Mouse (Mus musculus) embryonic fibroblast, embryonic 13.5 days (primary cell): ENCODE measurements around the gene Ube4a.

Experiments used
- CTCF ChIP-seq: IDR thresholded peaks from 2 replicates; pipeline ENCODE4 v1.5.1; 2011; ENCODE audit warnings: mild to moderate bottlenecking, control low read depth, low read length, moderate library complexity, borderline replicate concordance; ENCODE audit not compliant: insufficient read depth
- POLR2A ChIP-seq: IDR thresholded peaks from 2 replicates; pipeline ENCODE4 v1.6.1; 2011; ENCODE audit warnings: low read depth, mild to moderate bottlenecking, control low read depth, low read length, moderate library complexity

GRCm38 (mm10) chr9:44903856-44904255, 61.5 kb downstream of the Ube4a start:
- TF ChIP-seq CTCF (no peak), POLR2A (no peak)
